Mouse (Mus musculus) retina, postnatal 7 days (tissue): Measurements from ENCODE around the gene Fbxo44.

Experiments
- DNase-seq: peaks from one replicate; pipeline ENCODE4 v3.0.0-alpha.2; 2012; ENCODE audit warnings: low read depth, low spot score

The Fbxo44 gene

GRCm38 (mm10) chr4:148165551-148165950, 5.3 kb upstream of the Fbxo44 start:
- no peak for DNase-seq

- no peak for DNase-seq
Observed at GRCm38 (mm10) chr4:148164461-148164860, 4.2 kb upstream of the Fbxo44 start.

GRCm38 (mm10) chr4:148164002-148164439, 3.7 kb upstream of the Fbxo44 start:
- DNase-seq: peak; percentile 63

GRCm38 (mm10) chr4:148159544-148160435, 492 bp downstream of the Fbxo44 start:
- peak; percentile 86 for DNase-seq

GRCm38 (mm10) chr4:148158436-148159348, 1.6 kb downstream of the Fbxo44 start:
- DNase-seq: no peak

GRCm38 (mm10) chr4:148154982-148155381, 5.3 kb downstream of the Fbxo44 start:
- DNase-seq: peak; percentile 40

- no peak for DNase-seq
Observed at GRCm38 (mm10) chr4:148154006-148154405, 6.3 kb downstream of the Fbxo44 start.

- DNase-seq: no peak
Observed at GRCm38 (mm10) chr4:148152547-148152946, 7.7 kb downstream of the Fbxo44 start.

GRCm38 (mm10) chr4:148151267-148152168, 8.8 kb downstream of the Fbxo44 start, which contains the start of gene Fbxo6:
Fbxo6 (minus strand) TSS chr4:148152140.
- peak; percentile 82 for DNase-seq

- DNase-seq: no peak
Observed at GRCm38 (mm10) chr4:148150953-148151266, 9.4 kb downstream of the Fbxo44 start.

DNA sequence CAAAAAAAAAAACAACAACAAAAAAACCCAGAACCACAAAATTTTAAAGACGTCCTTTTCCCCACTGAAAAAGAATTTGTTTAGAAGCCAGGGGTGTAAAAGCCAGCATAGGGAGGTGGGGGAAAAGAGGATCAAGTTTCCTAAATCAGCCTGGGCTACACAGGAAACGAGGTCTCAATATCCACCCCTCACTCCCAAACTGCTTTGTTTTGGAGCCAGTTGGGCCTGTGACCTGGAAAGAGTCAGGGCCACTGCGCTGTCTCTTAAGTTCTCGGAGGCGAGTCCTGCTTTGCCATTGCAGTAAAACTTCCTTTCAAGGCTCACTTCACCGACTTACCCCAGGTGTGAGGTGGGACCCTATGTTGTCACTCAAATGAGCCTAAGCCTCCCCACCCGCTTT, 10.0 kb downstream of the Fbxo44 start:
- DNase-seq: no peak

GRCm38 (mm10) chr4:148149540-148149939, 10.7 kb downstream of the Fbxo44 start:
- no peak for DNase-seq

DNA sequence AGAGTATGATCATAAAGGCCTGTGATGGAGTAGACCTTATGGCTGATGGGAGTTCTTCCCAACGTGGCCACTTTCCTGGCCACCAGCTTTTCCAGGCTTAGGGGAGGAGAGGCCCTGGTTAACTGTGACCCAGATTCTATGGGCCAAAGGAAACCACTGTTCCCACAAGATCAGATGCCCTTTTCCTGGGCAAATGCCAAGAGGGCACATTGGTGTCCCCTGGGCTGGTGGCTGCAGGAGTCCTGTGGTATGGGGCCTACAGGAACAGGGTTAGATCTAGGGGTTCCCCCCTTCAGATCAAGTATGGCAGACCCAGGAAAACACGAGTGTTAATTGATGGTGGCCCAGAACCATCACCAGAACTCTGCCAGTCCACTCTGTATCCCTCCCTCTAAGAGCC, 12.6 kb downstream of the Fbxo44 start:
- no peak for DNase-seq

DNA sequence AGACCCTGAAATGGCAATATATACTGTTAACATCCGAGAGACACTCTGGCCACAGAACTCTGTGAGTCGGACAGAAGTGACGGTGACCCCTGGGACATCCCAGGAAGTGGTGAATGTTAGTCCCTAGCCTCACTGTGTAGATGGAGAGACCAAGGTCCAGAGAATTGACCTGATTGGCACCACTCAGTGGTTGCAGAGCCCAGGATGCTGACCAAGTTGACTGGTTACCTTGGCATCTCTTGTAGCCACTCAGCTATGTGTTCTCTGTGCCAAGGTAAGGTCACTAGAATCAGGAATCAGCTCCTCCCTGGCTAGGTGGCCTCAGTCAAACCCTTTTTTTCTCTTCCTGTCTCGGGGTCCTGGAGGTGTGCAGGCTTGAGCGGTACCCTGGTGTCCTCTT, 16.6 kb downstream of the Fbxo44 start:
- no peak for DNase-seq

DNA sequence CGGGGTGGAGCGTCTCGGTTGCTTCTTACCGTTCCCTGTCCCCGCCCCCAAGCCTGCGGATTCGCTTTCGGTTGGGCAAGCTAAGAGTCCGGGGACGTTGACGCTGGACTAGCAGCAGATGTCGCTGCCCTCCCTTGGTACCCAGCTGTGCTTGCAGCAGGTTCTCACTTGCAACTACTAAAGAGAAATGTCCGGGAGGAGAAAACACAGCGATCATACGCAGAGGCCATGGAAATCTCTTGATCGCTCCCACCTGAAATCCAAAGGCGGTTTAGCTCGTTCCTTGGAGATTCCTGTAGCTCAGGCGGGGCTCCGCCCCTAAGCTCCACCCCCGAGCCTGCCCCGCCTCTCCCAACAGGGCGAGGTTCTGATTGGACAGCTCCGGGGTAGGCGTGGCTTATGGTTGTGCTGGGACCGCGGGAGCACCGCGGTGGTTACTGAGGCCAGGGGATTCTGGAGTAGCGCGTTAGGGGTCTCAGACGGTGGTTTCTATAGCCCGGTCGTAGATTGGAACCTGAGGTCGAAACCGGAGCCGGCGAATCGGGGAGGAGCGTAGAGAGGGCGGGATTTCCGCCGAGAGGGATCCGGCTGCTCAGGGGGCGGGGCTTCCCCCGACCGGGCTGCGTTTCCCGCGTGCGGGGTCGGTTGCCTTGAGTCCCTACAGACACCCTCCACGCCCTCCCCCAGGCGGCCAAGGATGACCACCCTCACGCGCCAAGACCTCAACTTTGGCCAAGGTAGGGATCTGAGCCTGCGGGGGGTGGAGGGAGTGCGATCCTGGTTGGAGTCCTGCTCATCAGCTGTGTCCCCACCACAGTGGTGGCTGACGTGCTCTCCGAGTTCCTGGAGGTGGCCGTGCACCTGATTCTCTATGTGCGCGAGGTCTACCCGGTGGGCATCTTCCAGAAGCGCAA, 19.9 kb downstream of the Fbxo44 start:
- DNase-seq: peak; percentile 82

- DNase-seq: no peak
Observed at GRCm38 (mm10) chr4:148139767-148140097, 20.6 kb downstream of the Fbxo44 start.

DNA sequence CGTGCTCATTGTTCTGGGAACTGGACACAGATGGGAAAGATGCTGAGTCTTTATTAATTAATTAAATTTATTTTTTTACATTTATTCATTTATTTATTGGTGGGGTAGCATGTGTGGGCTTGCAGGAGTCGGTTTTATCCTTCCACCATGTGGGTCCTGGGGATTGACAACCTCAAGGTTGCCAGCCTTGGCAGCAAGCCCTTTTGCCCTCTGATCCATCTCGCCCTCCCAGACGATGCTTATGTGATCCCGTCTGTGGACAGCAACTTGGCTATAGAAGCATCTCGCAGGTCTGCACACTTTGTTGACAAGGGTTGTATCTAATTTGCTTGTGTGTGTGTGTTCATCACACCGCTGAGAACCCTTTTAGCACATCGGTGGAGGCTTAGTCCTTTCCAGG, 22.8 kb downstream of the Fbxo44 start:
- no peak for DNase-seq

- DNase-seq: no peak
Observed at GRCm38 (mm10) chr4:148134988-148135387, 25.3 kb downstream of the Fbxo44 start.

- no peak for DNase-seq
Observed at GRCm38 (mm10) chr4:148131497-148132081, 28.7 kb downstream of the Fbxo44 start.
